ENCODE assay signal across 10 mouse cellular contexts in the genomic region with DNA sequence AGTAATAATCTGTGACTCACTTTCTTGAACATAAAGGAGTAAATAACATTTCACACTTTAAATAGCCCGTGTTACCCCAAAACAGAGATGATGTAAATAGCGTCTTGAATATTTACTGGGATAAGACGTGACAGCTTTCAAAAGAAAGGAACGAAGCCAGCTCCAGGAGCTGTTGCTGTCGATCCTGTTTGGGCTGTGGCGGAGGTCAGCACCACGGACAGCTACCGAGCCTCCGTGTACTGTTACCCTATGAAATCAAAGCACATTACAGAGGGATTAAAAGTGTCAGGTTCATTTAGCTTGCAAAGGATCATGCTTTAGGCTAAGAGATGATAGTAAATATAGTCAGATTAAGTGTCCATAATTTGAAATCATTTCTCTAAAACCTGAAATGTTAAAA.
DNase-seq lines count a peak whose midpoint lies in the region; ATAC-seq lines count a peak whose summit lies in the region.
"Had no signal": no experiment of that assay in that cellular context is flagged by ENCODE, and none has a peak within 500 bp of the region (broad histone marks: within the 10 kb centered on the region; RNA-seq: fewer than 3 reads in every experiment).

No protein-coding gene starts in this region.

- 13% methylated on average over 9 of the region's 9 CpGs for WGBS in hindbrain, embryonic 14.5 days
- 7% methylated on average over 9 of the region's 9 CpGs for WGBS in hindbrain, embryonic 13.5 days
- 10% methylated on average over 9 of the region's 9 CpGs for WGBS in limb, embryonic 11.5 days

- H3K9ac ChIP-seq in hindbrain, embryonic 14.5 days = no peak overlapping the region
- no peak overlapping the region for H3K9ac ChIP-seq in hindbrain, embryonic 13.5 days
- H3K9ac ChIP-seq in limb, embryonic 11.5 days (ENCODE audit: low read length) = no peak overlapping the region
- H3K9ac ChIP-seq: forebrain, embryonic 15.5 days; neural tube, embryonic 12.5 days had no signal

- H3K4me1 ChIP-seq in hindbrain, embryonic 14.5 days (replicated peaks; ENCODE audit: control insufficient read depth, insufficient read depth, low read length) = no peaks in the 10 kb centered on the region
- H3K4me1 ChIP-seq in hindbrain, embryonic 13.5 days (replicated peaks) = peaks cover 17% of the 10 kb centered on the region; the same call in 1 of the 2 replicates
- no peaks in the 10 kb centered on the region for H3K4me1 ChIP-seq in limb, embryonic 11.5 days (ENCODE audit: control insufficient read depth, insufficient read depth, low read length)
- H3K4me1 ChIP-seq: forebrain, embryonic 15.5 days; neural tube, embryonic 12.5 days had no signal

- no peak overlapping the region for H3K27ac ChIP-seq in hindbrain, embryonic 14.5 days
- H3K27ac ChIP-seq in hindbrain, embryonic 13.5 days = no peak overlapping the region
- H3K27ac ChIP-seq in limb, embryonic 11.5 days (replicated peaks; ENCODE audit: low read depth, low read length) = no peak overlapping the region
- H3K27ac ChIP-seq: forebrain, embryonic 15.5 days; neural tube, embryonic 12.5 days had no signal

- DNase-seq in hindbrain, embryonic 14.5 days (ENCODE audit: low spot score) = peak; percentile 66
- DNase-seq in A20 (ENCODE audit: low read depth, low spot score) = peak; percentile 11
- peak; percentile 80 for DNase-seq in adrenal gland, postnatal 10 days
- DNase-seq in limb, embryonic 11.5 days (ENCODE audit: low spot score) = peak; percentile 85
- no peak for DNase-seq in layer of hippocampus, adult 9-10 months (ENCODE audit: low spot score)
- DNase-seq in left cerebral cortex, adult 18-20 months (ENCODE audit: low spot score in 2 of 2) = no peak

- no peaks in the 10 kb centered on the region for H3K9me3 ChIP-seq in hindbrain, embryonic 14.5 days (ENCODE audit: control insufficient read depth, low read length)
- H3K9me3 ChIP-seq in hindbrain, embryonic 13.5 days = no peaks in the 10 kb centered on the region
- peaks cover 2% of the 10 kb centered on the region; the same call in 1 of the 2 replicates for H3K9me3 ChIP-seq in limb, embryonic 11.5 days (ENCODE audit: control insufficient read depth, low read length)
- H3K9me3 ChIP-seq: forebrain, embryonic 15.5 days had no signal

- no peak overlapping the region for H3K4me2 ChIP-seq in hindbrain, embryonic 14.5 days (replicated peaks)
- no peak overlapping the region for H3K4me2 ChIP-seq in hindbrain, embryonic 13.5 days
- no peak overlapping the region for H3K4me2 ChIP-seq in limb, embryonic 11.5 days (ENCODE audit: low read depth, severe bottlenecking)
- H3K4me2 ChIP-seq: forebrain, embryonic 15.5 days; neural tube, embryonic 12.5 days had no signal

- H3K27me3 ChIP-seq in hindbrain, embryonic 14.5 days (ENCODE audit: control insufficient read depth, insufficient read depth, low read length) = no peaks in the 10 kb centered on the region
- H3K27me3 ChIP-seq in hindbrain, embryonic 13.5 days = no peaks in the 10 kb centered on the region
- no peaks in the 10 kb centered on the region for H3K27me3 ChIP-seq in limb, embryonic 11.5 days (ENCODE audit: control insufficient read depth, insufficient read depth, low read length)
- H3K27me3 ChIP-seq: forebrain, embryonic 15.5 days; neural tube, embryonic 12.5 days had no signal

- ATAC-seq in hindbrain, embryonic 14.5 days (ENCODE audit: low FRiP score) = no peak
- ATAC-seq in hindbrain, embryonic 13.5 days (ENCODE audit: low FRiP score) = no peak
- no peak for ATAC-seq in limb, embryonic 11.5 days (ENCODE audit: insufficient number of reproducible peaks, low FRiP score, low TSS enrichment, low read depth)
- ATAC-seq in frontal cortex, adult (ENCODE audit: low TSS enrichment) = no peak
- ATAC-seq: forebrain, embryonic 15.5 days had no signal

- H3K36me3 ChIP-seq in hindbrain, embryonic 14.5 days (replicated peaks; ENCODE audit: control insufficient read depth, insufficient read depth) = no peaks in the 10 kb centered on the region
- peaks cover 3% of the 10 kb centered on the region; the same call in 1 of the 2 replicates for H3K36me3 ChIP-seq in hindbrain, embryonic 13.5 days
- H3K36me3 ChIP-seq in limb, embryonic 11.5 days (ENCODE audit: control insufficient read depth, insufficient read depth, low read length) = no peaks in the 10 kb centered on the region
- H3K36me3 ChIP-seq: forebrain, embryonic 15.5 days; neural tube, embryonic 12.5 days had no signal

- H3K4me3 ChIP-seq in hindbrain, embryonic 14.5 days (replicated peaks; ENCODE audit: low read length) = no peak overlapping the region
- no peak overlapping the region for H3K4me3 ChIP-seq in hindbrain, embryonic 13.5 days
- H3K4me3 ChIP-seq in limb, embryonic 11.5 days (ENCODE audit: low read depth, low read length) = no peak overlapping the region
- H3K4me3 ChIP-seq: forebrain, embryonic 15.5 days; neural tube, embryonic 12.5 days had no signal

Comparison
In these comparisons a context has a peak if more than half of its experiments do, and no peak if none do; other contexts are left out.
1. DNase-seq: peak in hindbrain, embryonic 14.5 days (single experiment), A20 (single experiment), adrenal gland, postnatal 10 days (single experiment) and limb, embryonic 11.5 days (single experiment); none in layer of hippocampus, adult 9-10 months (single experiment) and left cerebral cortex, adult 18-20 months (0 of 2).